Mouse (Mus musculus) layer of hippocampus, postnatal 10 days (tissue): ENCODE measurements around the gene Tmem163. TPM values are rescaled to one million over a fixed set of nuclear protein-coding genes. Genes with fewer than 3 reads are reported as not detected.

ENCODE experiments used
- DNase-seq, 2 experiments: peaks; one replicate each; pipeline ENCODE4 v3.0.0; 2021; ENCODE audit warnings: low spot score in 2 of 2
- total RNA-seq, 2 experiments: library from RNA; stranded (reverse); gene quantifications; 2 replicates each; pipeline ENCODE4 v1.2.3; 2021

The Tmem163 gene
- total RNA-seq, 2 experiments from 2014 or later = 22.9 to 31.9 TPM

DNA sequence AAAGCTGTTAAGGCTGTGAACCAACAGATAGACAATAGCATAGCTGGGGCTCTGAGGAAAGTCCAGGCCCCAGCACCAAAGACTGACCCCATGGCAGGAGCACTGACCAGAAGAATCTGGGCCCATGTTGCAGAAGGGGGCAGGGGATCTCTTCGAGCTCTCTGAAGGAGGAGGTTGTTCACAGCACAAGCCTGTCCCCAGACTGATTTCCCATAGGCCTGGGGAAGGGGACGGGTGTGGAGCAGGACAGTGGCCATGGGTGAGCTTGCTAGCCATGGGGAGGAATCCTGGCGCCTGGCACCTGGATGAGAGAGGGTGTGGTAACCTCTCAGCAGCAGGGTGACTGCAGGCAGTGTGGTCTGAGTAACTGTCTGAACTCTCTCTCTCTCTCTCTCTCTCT lies 103.2 kb downstream of the Tmem163 start:
- no peak for DNase-seq

DNA sequence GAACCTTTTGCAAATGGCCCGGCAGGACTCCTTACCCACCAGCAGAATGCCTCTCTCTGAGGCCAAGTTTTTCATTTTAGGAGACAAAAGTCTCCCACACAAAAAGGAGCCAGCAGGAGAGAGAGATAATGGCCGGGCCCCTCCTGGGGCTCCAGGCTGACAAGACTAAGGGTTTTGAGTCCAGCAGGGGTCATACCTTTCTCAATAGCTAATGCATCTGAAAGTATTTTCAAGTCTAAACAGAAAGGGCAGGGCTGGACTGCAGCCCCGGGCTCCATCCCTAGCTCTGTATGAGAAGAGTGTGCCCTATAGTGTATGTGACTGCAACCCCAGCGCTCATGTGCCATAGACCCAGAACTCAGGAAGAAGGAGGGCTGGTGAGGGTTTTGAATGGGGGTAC lies 103.7 kb downstream of the Tmem163 start:
- no peak for DNase-seq

DNA sequence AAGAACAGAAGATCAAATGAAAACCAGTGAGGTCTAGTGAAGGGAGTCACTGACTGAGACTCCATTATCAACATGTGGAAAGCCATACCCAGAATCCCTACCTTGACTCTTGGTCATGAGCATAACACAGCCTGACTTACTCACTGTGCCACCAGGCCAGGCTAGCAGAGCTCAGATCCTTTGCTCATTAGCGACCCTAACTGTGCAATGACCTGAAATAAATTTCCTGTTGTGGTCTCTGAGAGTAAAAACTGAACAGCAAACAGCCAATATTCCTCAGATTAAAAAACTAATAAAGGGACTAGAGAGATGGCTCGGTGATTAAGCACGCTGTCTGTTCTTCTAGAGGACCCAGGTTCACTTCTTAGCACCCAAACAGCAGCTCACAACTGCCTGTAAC lies 106.2 kb downstream of the Tmem163 start:
- DNase-seq = no peak

DNA sequence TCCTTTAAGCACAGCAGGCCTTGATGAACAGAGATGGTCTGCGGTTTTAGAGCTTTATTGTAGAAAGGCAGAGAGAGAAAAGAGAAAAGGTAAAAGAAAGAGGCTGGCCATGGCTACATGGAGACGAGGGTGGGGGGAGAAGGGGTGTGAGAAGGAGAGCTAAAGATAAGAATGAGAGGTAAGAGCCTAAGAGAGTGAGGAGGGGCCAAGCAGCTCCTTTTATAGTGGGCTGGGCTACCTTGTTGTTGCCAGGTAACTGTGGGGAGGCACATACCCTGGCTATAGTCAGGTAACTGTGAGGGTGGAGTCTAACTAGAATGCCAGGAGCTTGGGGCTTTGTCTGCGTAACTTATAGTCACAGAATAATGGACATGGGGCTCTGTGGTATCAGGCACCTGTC lies 110.7 kb downstream of the Tmem163 start:
- no peak for DNase-seq

DNA sequence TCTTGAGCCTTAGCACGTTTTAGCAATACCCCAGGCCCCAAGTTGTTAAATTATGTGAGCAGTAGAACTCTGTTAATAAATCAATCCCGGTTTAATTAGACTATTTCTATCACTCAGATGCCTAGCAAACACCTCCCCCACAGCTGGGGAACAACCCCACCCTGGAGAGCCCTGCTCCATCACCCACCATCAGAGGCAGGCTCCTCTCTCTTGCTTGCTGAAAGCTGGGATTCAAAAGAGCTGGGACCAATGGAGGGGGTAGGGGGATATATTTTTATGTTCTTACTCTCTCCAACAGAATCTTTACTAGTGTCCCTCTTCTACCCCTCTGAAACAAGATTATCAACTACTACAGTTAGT lies 122.9 kb downstream of the Tmem163 start:
- no peak for DNase-seq

DNA sequence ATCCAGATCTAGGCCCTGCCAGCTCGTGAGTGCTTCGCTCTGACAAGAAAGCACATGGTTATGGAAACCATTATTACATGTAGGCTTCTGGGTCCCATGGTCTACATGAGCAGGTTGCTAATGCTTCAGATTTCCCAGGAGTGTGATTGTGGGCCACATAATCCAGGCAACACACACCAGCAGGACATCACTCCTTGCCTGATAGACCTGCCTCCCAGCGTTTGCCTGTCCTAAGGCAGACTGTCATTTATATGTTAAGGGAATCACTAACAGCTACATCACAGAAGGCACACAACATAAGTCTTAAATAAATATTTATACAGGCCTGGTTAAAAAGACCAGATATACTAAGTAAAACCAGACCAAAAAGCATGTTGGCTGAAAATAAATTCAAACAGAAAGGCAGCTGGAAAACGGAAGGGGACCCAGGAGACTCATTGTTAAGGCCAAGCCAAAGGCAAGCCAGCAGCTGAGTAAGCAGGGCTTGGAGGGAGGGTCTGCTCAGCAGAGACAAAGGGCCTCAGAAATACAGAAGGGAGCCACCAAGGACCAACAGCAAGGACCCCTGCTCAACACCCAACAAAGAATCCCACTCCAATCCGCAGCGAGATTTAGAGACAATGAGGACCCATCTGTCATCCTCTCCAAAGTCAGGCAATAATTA lies 123.4 kb downstream of the Tmem163 start:
- DNase-seq = no peak

GRCm38 (mm10) chr1:127548078-127548477 lies 131.3 kb downstream of the Tmem163 start:
- no peak for DNase-seq

- no peak for DNase-seq
Observed at GRCm38 (mm10) chr1:127542756-127543155, 136.6 kb downstream of the Tmem163 start.

- DNase-seq = no peak
Observed at GRCm38 (mm10) chr1:127541931-127542330, 137.4 kb downstream of the Tmem163 start.

DNA sequence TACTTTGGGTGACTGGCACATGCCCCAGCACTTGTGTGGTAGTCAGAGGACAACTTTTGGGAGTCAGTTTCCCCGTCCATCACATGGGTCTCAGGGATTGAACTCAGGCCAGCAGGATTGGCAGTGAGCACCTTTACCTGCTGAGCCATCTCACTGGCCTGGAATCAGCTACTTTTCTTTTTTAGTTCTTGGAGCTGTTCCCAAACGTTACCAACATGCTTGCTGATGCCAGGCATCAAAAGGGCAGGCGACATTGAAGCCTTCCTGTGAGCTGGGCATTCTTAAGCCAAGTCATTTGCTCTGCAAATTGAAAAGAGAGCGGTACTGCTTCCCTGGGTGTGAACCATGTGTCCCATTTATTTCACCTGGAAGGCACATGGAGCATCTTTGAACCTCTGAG lies 137.8 kb downstream of the Tmem163 start:
- no peak for DNase-seq

GRCm38 (mm10) chr1:127537204-127538038 lies 141.9 kb downstream of the Tmem163 start:
- DNase-seq = peak; percentile 35 to 37

- no peak for DNase-seq
Observed at GRCm38 (mm10) chr1:127536448-127536847, 142.9 kb downstream of the Tmem163 start.

DNA sequence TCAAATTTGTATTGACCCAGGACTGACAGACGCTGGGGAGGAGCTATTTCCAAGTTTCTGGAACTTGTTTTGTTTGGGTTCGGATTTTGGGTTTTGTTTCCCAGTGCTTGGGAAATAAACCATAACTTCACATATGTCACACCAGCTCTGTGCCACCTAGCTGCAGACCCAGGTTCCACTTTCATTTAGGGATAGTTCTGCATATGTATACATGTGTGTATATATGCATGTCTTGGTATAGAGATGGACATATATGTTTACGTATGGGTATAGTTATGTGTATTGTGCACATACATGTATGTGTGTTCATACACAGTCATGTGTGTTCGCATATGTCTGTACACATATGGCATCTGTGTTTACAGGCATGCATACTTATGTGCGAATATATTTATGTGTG lies 147.6 kb downstream of the Tmem163 start:
- no peak for DNase-seq

- DNase-seq = peak; percentile 37 to 61
Observed at GRCm38 (mm10) chr1:127530849-127531580, 148.3 kb downstream of the Tmem163 start.

DNA sequence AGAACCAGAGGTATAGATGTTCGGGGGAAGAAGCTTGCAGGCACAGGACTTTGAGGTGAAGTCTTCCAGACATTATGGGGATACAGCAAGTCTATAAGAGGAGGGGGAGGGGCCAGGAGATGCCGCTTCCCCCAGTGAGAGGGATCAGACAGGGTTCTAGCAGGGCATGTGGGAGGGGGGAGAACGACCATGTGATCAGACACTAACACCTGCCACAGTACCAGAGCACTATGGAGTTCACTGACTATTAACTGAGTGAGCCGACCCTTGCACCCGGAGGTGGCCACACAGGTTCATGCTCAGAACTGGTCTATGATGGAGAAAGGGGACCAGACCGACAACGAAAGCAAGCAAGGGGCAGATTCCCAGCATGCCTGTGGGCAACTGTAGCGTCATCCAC lies 156.0 kb downstream of the Tmem163 start:
- DNase-seq = no peak

DNA sequence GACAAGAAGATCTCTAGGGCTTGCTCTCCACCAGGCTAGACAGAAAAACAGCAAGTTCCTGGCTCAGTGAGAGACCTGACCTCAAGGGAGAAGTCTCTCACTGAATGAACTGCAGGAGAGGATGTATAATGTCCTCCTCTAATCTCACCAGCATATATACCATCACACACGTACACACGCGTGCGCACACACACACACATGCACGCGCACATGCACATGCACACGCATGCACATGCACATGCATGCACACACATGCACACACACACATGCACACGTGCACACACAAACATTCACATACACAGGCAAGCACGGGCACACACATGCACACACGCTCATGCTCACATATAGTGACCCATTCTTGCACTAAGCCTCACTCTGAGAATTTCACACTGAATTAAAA lies 164.5 kb downstream of the Tmem163 start:
- no peak for DNase-seq

GRCm38 (mm10) chr1:127514479-127514878 lies 164.9 kb downstream of the Tmem163 start:
- no peak for DNase-seq

- DNase-seq = no peak
Observed at GRCm38 (mm10) chr1:127513664-127514063, 165.7 kb downstream of the Tmem163 start.

DNA sequence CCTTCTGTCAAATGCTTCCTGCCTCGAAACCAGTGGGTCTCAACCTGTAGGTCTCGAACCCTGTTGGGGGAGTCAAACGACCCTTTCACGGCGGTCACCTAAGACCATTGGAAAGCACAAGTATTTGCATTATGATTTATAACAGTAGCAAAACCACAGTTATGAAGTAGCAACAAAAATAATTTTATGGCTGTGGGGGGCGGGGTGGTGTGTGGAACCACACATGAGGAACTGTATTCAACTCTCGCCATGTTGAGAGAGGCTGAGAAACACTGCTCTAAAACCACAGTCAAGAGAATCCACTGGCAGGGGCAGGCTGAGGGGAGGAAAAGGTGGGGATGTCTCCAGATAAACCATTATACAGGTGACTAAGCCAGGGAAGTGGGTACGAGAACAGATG lies 166.2 kb downstream of the Tmem163 start:
- no peak for DNase-seq

GRCm38 (mm10) chr1:127512709-127513108 lies 166.6 kb downstream of the Tmem163 start:
- no peak for DNase-seq

GRCm38 (mm10) chr1:127511362-127511761 lies 168.0 kb downstream of the Tmem163 start:
- no peak for DNase-seq

DNA sequence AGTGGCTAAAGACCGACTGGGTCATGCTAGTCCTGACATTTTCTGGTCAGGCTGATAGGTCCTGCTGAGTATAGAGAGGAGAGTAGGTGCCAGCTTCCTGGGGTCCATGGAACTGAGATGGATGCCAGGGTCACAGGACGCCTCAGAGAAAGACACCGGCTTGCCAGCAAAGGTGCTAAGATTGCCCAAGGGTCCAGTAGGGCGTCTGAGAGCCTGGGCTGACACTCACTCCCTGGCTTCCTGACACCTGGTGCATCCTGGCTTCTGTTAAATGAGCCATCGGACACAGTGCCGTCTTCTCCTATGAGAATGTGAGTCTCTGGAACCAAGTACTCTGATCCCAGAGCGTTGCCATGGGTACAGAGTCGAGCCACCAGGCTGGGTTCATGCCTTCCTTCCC lies 170.4 kb downstream of the Tmem163 start:
- no peak for DNase-seq
